Mouse (Mus musculus): ENCODE measurements around the gene Fam167b.
"Not testable (repeated sequence)": the region's sequence is repeated elsewhere in the genome, so short reads cannot be mapped to it uniquely, and the experiment has no call there.

Gene Fam167b

GRCm38 (mm10) chr4:129540012-129540411 lies 38.3 kb downstream of the Fam167b start:
- in situ Hi-C loops (cut with MboI; ENCODE audit: low pct_unique_long_range_greater_than_20kb in 1 of 2, low sequenced_read_pairs in 2 of 2, unreplicated experiment in 1 of 2) = no loop called here

- in situ Hi-C loops (cut with MboI; ENCODE audit: low pct_unique_long_range_greater_than_20kb in 1 of 2, low sequenced_read_pairs in 2 of 2, unreplicated experiment in 1 of 2) = not testable (repeated sequence)
Measured at GRCm38 (mm10) chr4:129528901-129529300, 49.4 kb downstream of the Fam167b start.
